Mouse (Mus musculus) gastrocnemius, adult 2 months (tissue): ENCODE measurements around the gene Samd13. TPM values are rescaled to one million over a fixed set of nuclear protein-coding genes. Genes with fewer than 3 reads are reported as not detected.

Experiments used
- DNase-seq: peaks from one replicate; pipeline ENCODE4 v3.0.0; 2022
- H3K27ac ChIP-seq: fragments of 200-600 bp; 2 replicates; pipeline ENCODE4 v1.8.1; 2022; ENCODE audit warnings: mild to moderate bottlenecking
- H3K4me3 ChIP-seq: fragments of 200-600 bp; 2 replicates; pipeline ENCODE4 v1.8.1; 2022; ENCODE audit warnings: mild to moderate bottlenecking, moderate library complexity
- CTCF ChIP-seq: fragments of 200-600 bp; IDR thresholded peaks from 2 replicates; pipeline ENCODE4 v1.8.1; 2022; ENCODE audit warnings: antibody characterized with exemption, mild to moderate bottlenecking, moderate library complexity
- intact Hi-C: fragments of 180-260 bp; cut with DNase I; formaldehyde crosslinking; loops from one replicate; pipeline ENCODE4 v1.15.1; 2025
- total RNA-seq, 2 experiments: library from RNA; stranded (reverse); gene quantifications; 2 replicates each; pipeline ENCODE4 v1.2.3; 2021

The Samd13 gene
- total RNA-seq, 2 experiments from 2014 or later, result 0.59 to 2.2 TPM

- Histone ChIP-seq H3K4me3 (no peak overlapping the region), H3K27ac (no peak overlapping the region)
- no peak for TF ChIP-seq CTCF
- DNase-seq, result no peak
- intact Hi-C loops, result no loop called here
Measured at GRCm38 (mm10) chr3:146599198-146599900, 86.0 kb downstream of the Samd13 start.

GRCm38 (mm10) chr3:146598411-146598810 lies 87.0 kb downstream of the Samd13 start:
- Histone ChIP-seq H3K27ac (no peak overlapping the region), H3K4me3 (no peak overlapping the region)
- intact Hi-C loops, result no loop called here
- TF ChIP-seq CTCF, result no peak
- no peak for DNase-seq

- DNase-seq, result no peak
- intact Hi-C loops, result no loop called here
- no peak overlapping the region for H3K4me3 ChIP-seq
- no peak overlapping the region for H3K27ac ChIP-seq
- TF ChIP-seq CTCF, result no peak
Measured at GRCm38 (mm10) chr3:146596864-146597263, 88.5 kb downstream of the Samd13 start.

GRCm38 (mm10) chr3:146596387-146596786 lies 89.0 kb downstream of the Samd13 start:
- Histone ChIP-seq H3K4me3 (no peak overlapping the region), H3K27ac (no peak overlapping the region)
- intact Hi-C loops, result no loop called here
- no peak for DNase-seq
- TF ChIP-seq CTCF, result no peak

GRCm38 (mm10) chr3:146595440-146595839 lies 90.0 kb downstream of the Samd13 start:
- Histone ChIP-seq H3K27ac (no peak overlapping the region), H3K4me3 (no peak overlapping the region)
- DNase-seq, result no peak
- no peak for TF ChIP-seq CTCF
- intact Hi-C loops, result no loop called here

Other genes starting within 250 kb of the Samd13 start
- gene Ctbs, start 235.8 kb downstream of the Samd13 start, total RNA-seq, result 1 to 10 TPM; 4.1 to 4.5 TPM
- gene Spata1, start 185.8 kb downstream of the Samd13 start, total RNA-seq, result 1 to 10 TPM; 4.4 to 5.4 TPM
- gene Gng5, start 185.8 kb downstream of the Samd13 start, total RNA-seq, result 100 to 1,000 TPM; 409 to 580 TPM
- 10 to 100 TPM; 12.3 to 12.8 TPM for gene Rpf1, start 164.2 kb downstream of the Samd13 start, total RNA-seq
- not detected for gene Uox, start 115.2 kb downstream of the Samd13 start, total RNA-seq
- gene Dnase2b, start 70.0 kb downstream of the Samd13 start, total RNA-seq, result under 1 TPM in 1 of 2 experiments, not detected in 1; 0.14 TPM
- not detected for gene 4930503B20Rik, start 34.3 kb downstream of the Samd13 start, total RNA-seq
- 10 to 100 TPM; 44.3 to 45.4 TPM for gene Prkacb, start 127.4 kb upstream of the Samd13 start, total RNA-seq
- 100 to 1,000 TPM in 1 of 2 experiments, 10 to 100 TPM in 1; 63.7 to 165 TPM for gene Ttll7, start 166.8 kb upstream of the Samd13 start, total RNA-seq